In the genomic region with DNA sequence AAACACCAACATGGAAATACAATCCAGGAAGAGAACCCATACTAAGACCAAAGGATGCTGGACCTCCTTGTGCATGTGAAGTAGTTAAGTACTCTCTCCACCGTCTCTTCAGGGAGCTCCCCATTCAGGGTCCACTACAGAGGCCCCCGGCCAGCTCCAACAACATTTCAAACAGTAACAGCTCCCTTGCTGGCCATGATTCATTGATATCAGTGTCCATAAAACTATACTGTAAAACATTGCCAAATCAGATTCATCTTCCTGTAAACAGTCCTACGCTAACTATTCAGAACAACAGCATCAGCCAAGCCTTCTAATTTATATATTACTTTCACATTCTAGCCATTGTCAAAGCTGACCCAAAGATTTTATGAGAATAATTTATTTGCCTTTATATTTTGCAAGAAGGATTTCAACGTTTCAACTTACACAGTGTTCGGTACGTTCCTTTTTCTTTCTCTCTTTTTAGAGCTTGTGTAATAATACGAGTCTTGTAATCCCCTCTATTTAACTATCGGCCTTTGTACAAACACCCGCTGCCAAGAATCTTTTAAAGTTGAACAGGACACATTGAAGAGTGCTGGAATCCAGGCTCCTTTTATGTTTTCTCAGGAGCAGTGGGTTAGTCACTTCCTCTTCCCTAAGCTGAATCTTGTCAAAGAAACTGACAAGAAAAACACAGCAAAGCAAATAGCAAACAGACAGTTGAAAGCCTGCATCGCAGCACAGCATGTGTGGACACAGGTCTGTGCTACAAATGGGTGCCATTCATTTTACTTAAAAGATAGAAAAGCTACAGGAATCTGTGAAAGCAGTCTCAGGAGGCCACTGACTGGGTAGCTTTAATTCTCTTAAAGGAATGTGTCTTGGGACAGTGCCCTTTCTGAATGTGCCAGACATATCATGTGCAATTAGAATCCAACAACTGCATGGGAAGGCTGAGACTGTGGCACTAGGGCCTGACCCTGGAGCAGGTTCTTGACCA, we compare ENCODE assay signal across 11 mouse cellular contexts.
DNase-seq lines count a peak whose midpoint lies in the region; ATAC-seq and TF ChIP-seq lines count a peak whose summit lies in the region.
"Had no signal": no experiment of that assay in that cellular context is flagged by ENCODE, and none has a peak within 500 bp of the region (broad histone marks: within the 10 kb centered on the region; RNA-seq: fewer than 3 reads in every experiment).

No protein-coding gene starts in this region.

- H3K27ac ChIP-seq in kidney, embryonic 16.5 days (ENCODE audit: low read length), result no peak overlapping the region; the same call in 1 of the 2 replicates
- no peak overlapping the region for H3K27ac ChIP-seq in hindbrain, postnatal 0 days
- H3K27ac ChIP-seq: limb, embryonic 15.5 days; neural tube, embryonic 15.5 days had no signal

- no peak for DNase-seq in kidney, adult 18-20 months
- peak; percentile 35 for DNase-seq in brain, embryonic 14.5 days (ENCODE audit: low read depth)
- peak; percentile 89 for DNase-seq in fat pad, adult 2 months (ENCODE audit: extremely low read depth, low read depth, low spot score)
- DNase-seq in lung, postnatal 25 days (ENCODE audit: low spot score), result peak; percentile 5
- DNase-seq in hindbrain, postnatal 0 days (ENCODE audit: low spot score), result no peak
- no peak for DNase-seq in gastrocnemius, postnatal 36 days
- DNase-seq: layer of hippocampus, adult 9-11 months; right cerebral cortex, postnatal 4 days had no signal

- TF ChIP-seq POLR2A in brain, embryonic 14.5 days (IDR thresholded peaks at IDR 0.05; ENCODE audit: borderline replicate concordance, extremely low read depth, insufficient read depth, insufficient read length, poor library complexity, severe bottlenecking), result no peak

- H3K4me1 ChIP-seq in kidney, embryonic 16.5 days (ENCODE audit: insufficient read depth, low read length), result peaks cover 3% of the 10 kb centered on the region; the same call in 1 of the 2 replicates
- no peaks in the 10 kb centered on the region for H3K4me1 ChIP-seq in hindbrain, postnatal 0 days (ENCODE audit: insufficient read depth, low read length)

- H3K27me3 ChIP-seq in kidney, embryonic 16.5 days (ENCODE audit: insufficient read depth, low read length), result no peaks in the 10 kb centered on the region
- no peaks in the 10 kb centered on the region for H3K27me3 ChIP-seq in hindbrain, postnatal 0 days (ENCODE audit: insufficient read depth, low read length)
- H3K27me3 ChIP-seq: limb, embryonic 15.5 days; neural tube, embryonic 15.5 days had no signal

- H3K4me2 ChIP-seq in kidney, embryonic 16.5 days (replicated peaks; ENCODE audit: low read depth, low read length), result no peak overlapping the region
- H3K4me2 ChIP-seq in hindbrain, postnatal 0 days (ENCODE audit: low read depth, low read length), result no peak overlapping the region
- H3K4me2 ChIP-seq: limb, embryonic 15.5 days; neural tube, embryonic 15.5 days had no signal

- ATAC-seq in kidney, embryonic 16.5 days (ENCODE audit: low FRiP score, low TSS enrichment), result peak; percentile 71
- no peak for ATAC-seq in hindbrain, postnatal 0 days

- H3K36me3 ChIP-seq in kidney, embryonic 16.5 days (ENCODE audit: insufficient read depth, low read length), result no peaks in the 10 kb centered on the region
- no peaks in the 10 kb centered on the region for H3K36me3 ChIP-seq in hindbrain, postnatal 0 days (ENCODE audit: insufficient read depth, low read length)
- H3K36me3 ChIP-seq: limb, embryonic 15.5 days; neural tube, embryonic 15.5 days had no signal

- no peak overlapping the region for H3K4me3 ChIP-seq in kidney, embryonic 16.5 days (ENCODE audit: low read length)
- no peak overlapping the region for H3K4me3 ChIP-seq in hindbrain, postnatal 0 days (ENCODE audit: low read length)
- H3K4me3 ChIP-seq: limb, embryonic 15.5 days; neural tube, embryonic 15.5 days had no signal

- H3K9ac ChIP-seq in kidney, embryonic 16.5 days (replicated peaks; ENCODE audit: low read length), result no peak overlapping the region
- H3K9ac ChIP-seq in hindbrain, postnatal 0 days (replicated peaks; ENCODE audit: low read length), result no peak overlapping the region
- H3K9ac ChIP-seq: limb, embryonic 15.5 days; neural tube, embryonic 15.5 days had no signal

- TF ChIP-seq CTCF in brain, embryonic 14.5 days (IDR thresholded peaks at IDR 0.05; ENCODE audit: borderline replicate concordance, extremely low read depth, insufficient read depth, insufficient read length), result no peak
- no peak for TF ChIP-seq CTCF in hindbrain, postnatal 0 days (IDR thresholded peaks at IDR 0.05; ENCODE audit: low read depth)

- no peaks in the 10 kb centered on the region; the same call in 1 of the 2 replicates for H3K9me3 ChIP-seq in kidney, embryonic 16.5 days (ENCODE audit: low read length)
- H3K9me3 ChIP-seq in hindbrain, postnatal 0 days (ENCODE audit: low read length), result no peaks in the 10 kb centered on the region
- H3K9me3 ChIP-seq: limb, embryonic 15.5 days; neural tube, embryonic 15.5 days had no signal

- WGBS in kidney, embryonic 16.5 days, result 52% methylated on average over 10 of the region's 10 CpGs
- WGBS in hindbrain, postnatal 0 days, result 53% methylated on average over 10 of the region's 10 CpGs

- intact Hi-C loops in gastrocnemius, postnatal 36 days (cut with DNase I), result no loop called here

Comparison
In these comparisons a context has a peak if more than half of its experiments do, and no peak if none do; other contexts are left out.
1. DNase-seq: peak in brain, embryonic 14.5 days (single experiment), fat pad, adult 2 months (single experiment) and lung, postnatal 25 days (single experiment); none in kidney, adult 18-20 months (single experiment), hindbrain, postnatal 0 days (single experiment) and gastrocnemius, postnatal 36 days (0 of 2).